Mouse (Mus musculus) hindbrain, embryonic 14.5 days (tissue): ENCODE data around the gene Tmed6. TPM values are rescaled to one million over a fixed set of nuclear protein-coding genes. Genes with fewer than 3 reads are reported as not detected.
"Not testable (repeated sequence)": the region's sequence is repeated elsewhere in the genome, so short reads cannot be mapped to it uniquely, and the experiment has no call there.

Source experiments
- ATAC-seq: fragments of 200-750 bp; cut with Nextera tagmentation; 2 replicates; pipeline ENCODE4 v1.8.0; 2017; ENCODE audit warnings: moderate number of reproducible peaks, mild to moderate bottlenecking, moderate TSS enrichment, moderate library complexity; ENCODE audit not compliant: low FRiP score
- DNase-seq: peaks from one replicate; pipeline ENCODE4 v3.0.0-alpha.2; 2015; ENCODE audit warnings: low spot score
- H3K27ac ChIP-seq: fragments of 300-500 bp; sonication (generic); 2 replicates; pipeline ENCODE4 v1.5.1; 2014; ENCODE audit warnings: mild to moderate bottlenecking, moderate library complexity
- H3K27me3 ChIP-seq: fragments of 300-500 bp; sonication (generic); 2 replicates; pipeline ENCODE4 v1.6.1; 2014; ENCODE audit warnings: mild to moderate bottlenecking, low read length, mixed read lengths; ENCODE audit not compliant: control insufficient read depth, insufficient read depth
- H3K36me3 ChIP-seq: fragments of 300-500 bp; sonication (generic); replicated peaks from 2 replicates; pipeline ENCODE4 v1.6.1; 2014; ENCODE audit not compliant: control insufficient read depth, insufficient read depth
- H3K4me1 ChIP-seq: fragments of 300-500 bp; sonication (generic); replicated peaks from 2 replicates; pipeline ENCODE4 v1.6.1; 2014; ENCODE audit warnings: antibody characterized with exemption, low read length, mixed read lengths; ENCODE audit not compliant: control insufficient read depth, insufficient read depth
- H3K4me2 ChIP-seq: fragments of 300-500 bp; sonication (generic); replicated peaks from 2 replicates; pipeline ENCODE4 v1.6.1; 2014; ENCODE audit warnings: mild to moderate bottlenecking, moderate library complexity
- H3K4me3 ChIP-seq: fragments of 300-500 bp; sonication (generic); replicated peaks from 2 replicates; pipeline ENCODE4 v1.5.1; 2014; ENCODE audit warnings: mild to moderate bottlenecking, low read length
- H3K9ac ChIP-seq: fragments of 300-500 bp; sonication (generic); 2 replicates; pipeline ENCODE4 v1.6.1; 2014
- H3K9me3 ChIP-seq: fragments of 300-500 bp; sonication (generic); 2 replicates; pipeline ENCODE4 v1.6.1; 2016; ENCODE audit warnings: low read length; ENCODE audit not compliant: control insufficient read depth
- WGBS: fragments of 180-500 bp; shearing (Covaris S2); extraction: QIAGEN DNeasy Blood & Tissue Kit; methylation state at CpG from one replicate; pipeline ENCODE4 v1.1.7; 2014; 5-methylcytosine and 5-hydroxymethylcytosine counted together
- polyA plus RNA-seq: library from polyadenylated mRNA; unstranded; fragments of >200 nt; fragmentation: Nextera tagmentation; extraction: Ambion mirVana; gene quantifications from 2 replicates; pipeline ENCODE4 v1.2.1, GENCODE M21; 2014

The Tmed6 gene
- polyA plus RNA-seq, 1 experiment from 2014 or later = not detected

- H3K27ac ChIP-seq = peak within 1 kb of the TSS; percentile 90
- under 1% methylated on average over 84 of the region's 87 CpGs for WGBS
- peak within 1 kb of the TSS; percentile 90 for H3K9ac ChIP-seq
Observed at GRCm38 (mm10) chr8:107048061-107048941, 17.1 kb downstream of the Tmed6 start, which contains the start of gene Pdf. TSS of gene Pdf (minus strand) at chr8:107048614.

GRCm38 (mm10) chr8:107046976-107047375 is 18.5 kb downstream of the Tmed6 start:
- H3K9me3 ChIP-seq = no peaks in the 10 kb centered on the region
- H3K9ac ChIP-seq = no peak overlapping the region
- WGBS = 86% methylated on average over 5 of the region's 5 CpGs
- no peak overlapping the region for H3K27ac ChIP-seq
- H3K27me3 ChIP-seq = no peaks in the 10 kb centered on the region
- no peak for DNase-seq
- no peak for ATAC-seq
- H3K4me1 ChIP-seq = peaks cover 17% of the 10 kb centered on the region; the same call in 1 of the 2 replicates
- H3K4me3 ChIP-seq = no peak overlapping the region
- H3K36me3 ChIP-seq = peaks cover 79% of the 10 kb centered on the region
- H3K4me2 ChIP-seq = peak overlapping the region; percentile 92; the same call in 1 of the 2 replicates

More at GRCm38 (mm10) chr8:107048061-107048941, 17.1 kb downstream of the Tmed6 start, which contains the start of gene Pdf:
- H3K9me3 ChIP-seq = no peaks in the 10 kb centered on the region
- peak within 1 kb of the TSS; percentile 92 for H3K4me2 ChIP-seq
- peaks cover 79% of the 10 kb centered on the region for H3K36me3 ChIP-seq
- ATAC-seq (peak; percentile 86), DNase-seq (peak; percentile 78)
- H3K4me1 ChIP-seq = peaks cover 17% of the 10 kb centered on the region; the same call in 1 of the 2 replicates
- H3K4me3 ChIP-seq = peak within 1 kb of the TSS; percentile 80
- no peaks in the 10 kb centered on the region for H3K27me3 ChIP-seq

GRCm38 (mm10) chr8:107045478-107045877 is 20.0 kb downstream of the Tmed6 start:
- 94% methylated on average over 6 of the region's 6 CpGs for WGBS
- H3K4me1 ChIP-seq = peaks cover 17% of the 10 kb centered on the region; the same call in 1 of the 2 replicates
- no peak overlapping the region for H3K9ac ChIP-seq
- no peak for ATAC-seq
- no peak overlapping the region for H3K4me2 ChIP-seq
- H3K4me3 ChIP-seq = no peak overlapping the region
- no peaks in the 10 kb centered on the region for H3K9me3 ChIP-seq
- H3K27ac ChIP-seq = no peak overlapping the region
- no peak for DNase-seq
- H3K36me3 ChIP-seq = peaks cover 79% of the 10 kb centered on the region
- no peaks in the 10 kb centered on the region for H3K27me3 ChIP-seq

- H3K9ac ChIP-seq = no peak overlapping the region
- DNase-seq (no peak), ATAC-seq (no peak)
- no peak overlapping the region for H3K27ac ChIP-seq
- peaks cover 90% of the 10 kb centered on the region for H3K36me3 ChIP-seq
- no peak overlapping the region for H3K4me3 ChIP-seq
- H3K4me2 ChIP-seq = no peak overlapping the region
- no peaks in the 10 kb centered on the region for H3K9me3 ChIP-seq
- no peaks in the 10 kb centered on the region for H3K27me3 ChIP-seq
- H3K4me1 ChIP-seq = no peaks in the 10 kb centered on the region
- WGBS = 90% methylated on average over 7 of the region's 7 CpGs
Observed at GRCm38 (mm10) chr8:107040632-107041031, 24.8 kb downstream of the Tmed6 start.

GRCm38 (mm10) chr8:107036626-107037025 is 28.8 kb downstream of the Tmed6 start:
- Histone ChIP-seq H3K4me2 (no peak overlapping the region), H3K9ac (no peak overlapping the region), H3K9me3 (no peaks in the 10 kb centered on the region), H3K4me1 (peaks cover 14% of the 10 kb centered on the region), H3K4me3 (no peak overlapping the region), H3K36me3 (peaks cover 51% of the 10 kb centered on the region), H3K27me3 (no peaks in the 10 kb centered on the region), H3K27ac (no peak overlapping the region)
- ATAC-seq (no peak), DNase-seq (no peak)
- 90% methylated on average over 8 of the region's 8 CpGs for WGBS

GRCm38 (mm10) chr8:107035641-107036040 is 29.8 kb downstream of the Tmed6 start:
- no peak overlapping the region for H3K4me2 ChIP-seq
- no peak overlapping the region for H3K9ac ChIP-seq
- peaks cover 41% of the 10 kb centered on the region for H3K36me3 ChIP-seq
- H3K4me3 ChIP-seq = no peak overlapping the region
- H3K27me3 ChIP-seq = no peaks in the 10 kb centered on the region
- H3K4me1 ChIP-seq = peaks cover 14% of the 10 kb centered on the region
- H3K9me3 ChIP-seq = no peaks in the 10 kb centered on the region
- 95% methylated on average over 3 of the region's 3 CpGs for WGBS
- ATAC-seq (no peak), DNase-seq (no peak)
- H3K27ac ChIP-seq = no peak overlapping the region

GRCm38 (mm10) chr8:107033609-107034008 is 31.8 kb downstream of the Tmed6 start:
- not testable (repeated sequence) for H3K4me3 ChIP-seq, H3K27ac ChIP-seq, H3K9me3 ChIP-seq, H3K4me2 ChIP-seq, H3K9ac ChIP-seq, ATAC-seq, DNase-seq, H3K27me3 ChIP-seq
- 94% methylated on average over 2 of the region's 2 CpGs for WGBS
- Histone ChIP-seq H3K4me1 (peaks cover 14% of the 10 kb centered on the region), H3K36me3 (peaks cover 21% of the 10 kb centered on the region)

- ATAC-seq = no peak; the same call in 1 of the 2 replicates
- DNase-seq = no peak
- Histone ChIP-seq H3K9me3 (no peaks in the 10 kb centered on the region), H3K4me1 (peaks cover 14% of the 10 kb centered on the region), H3K27me3 (no peaks in the 10 kb centered on the region), H3K27ac (peak overlapping the region; percentile 84), H3K4me2 (peak overlapping the region; percentile 80), H3K9ac (peak overlapping the region; percentile 99), H3K36me3 (peaks cover 11% of the 10 kb centered on the region), H3K4me3 (peak overlapping the region; percentile 99)
- WGBS = under 1% methylated on average over 33 of the region's 40 CpGs
Observed at GRCm38 (mm10) chr8:107031577-107032090, 33.8 kb downstream of the Tmed6 start.
